Mouse (Mus musculus): ENCODE results near the gene Gfi1b.

DNA sequence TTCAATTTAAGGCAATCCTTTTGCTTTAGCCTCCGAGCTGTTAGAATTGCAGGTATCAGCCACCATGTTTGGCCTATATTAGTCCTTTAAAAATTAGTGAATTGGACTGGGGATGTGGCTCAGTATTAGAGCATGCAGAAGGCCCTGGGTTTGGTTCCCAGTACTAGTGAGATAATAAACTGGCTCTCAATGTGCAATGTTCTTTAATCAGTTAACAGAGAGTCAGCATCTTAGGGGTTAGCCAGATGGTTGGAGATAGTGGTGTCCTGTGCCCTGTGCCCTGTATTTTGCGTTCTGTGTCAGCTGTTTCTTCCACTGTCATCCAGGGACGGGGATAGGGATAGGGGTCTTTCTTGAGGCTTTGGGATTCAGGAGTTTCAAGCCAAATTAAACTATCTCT, 41.1 kb upstream of the Gfi1b start:
- TF ChIP-seq RAD21 (IDR thresholded peaks at IDR 0.05; ENCODE audit: low read depth, low read length): no peak
- no peak for TF ChIP-seq NELFE (IDR thresholded peaks at IDR 0.05; ENCODE audit: low read depth, low read length)

Data from MEL (cell line).